Mouse (Mus musculus) lung, postnatal 0 days (tissue): ENCODE data around the gene Fasn.

ENCODE experiments used
- CTCF ChIP-seq: IDR thresholded peaks from 2 replicates; pipeline ENCODE4 v1.5.1; 2016; ENCODE audit warnings: antibody characterized with exemption, mild to moderate bottlenecking
- EP300 ChIP-seq: IDR thresholded peaks from 2 replicates; pipeline ENCODE4 v1.6.1; 2016; ENCODE audit warnings: antibody characterized with exemption, mild to moderate bottlenecking, control low read depth

GRCm38 (mm10) chr11:120804274-120804673 is 20.1 kb downstream of the Fasn start:
- TF ChIP-seq CTCF (no peak), EP300 (no peak)
